Mouse (Mus musculus) intestine, embryonic 15.5 days (tissue): ENCODE measurements around the gene Tbc1d22a. TPM values are rescaled to one million over a fixed set of nuclear protein-coding genes. Genes with fewer than 3 reads are reported as not detected.
A peak's percentile ranks its signal among the peaks of the same experiment; 100 is the strongest.
"Not testable (repeated sequence)": the region's sequence is repeated elsewhere in the genome, so short reads cannot be mapped to it uniquely, and the experiment has no call there.

ENCODE experiments used
- ATAC-seq: fragments of 200-750 bp; cut with Nextera tagmentation; 2 replicates; pipeline ENCODE4 v1.8.0; 2017; ENCODE audit warnings: moderate TSS enrichment, moderate library complexity
- H3K27ac ChIP-seq: fragments of 300-500 bp; sonication (generic); 2 replicates; pipeline ENCODE4 v1.5.1; 2015; ENCODE audit warnings: mild to moderate bottlenecking, inconsistent platforms
- H3K27me3 ChIP-seq: fragments of 300-500 bp; sonication (generic); replicated peaks from 2 replicates; pipeline ENCODE4 v1.6.1; 2015; ENCODE audit warnings: inconsistent platforms
- H3K36me3 ChIP-seq: fragments of 300-500 bp; sonication (generic); 2 replicates; pipeline ENCODE4 v1.6.1; 2015; ENCODE audit warnings: inconsistent platforms
- H3K4me1 ChIP-seq: fragments of 300-500 bp; sonication (generic); replicated peaks from 2 replicates; pipeline ENCODE4 v1.6.1; 2015; ENCODE audit warnings: inconsistent platforms
- H3K4me2 ChIP-seq: fragments of 300-500 bp; sonication (generic); replicated peaks from 2 replicates; pipeline ENCODE4 v1.6.1; 2015; ENCODE audit warnings: mild to moderate bottlenecking, inconsistent platforms
- H3K4me3 ChIP-seq: fragments of 300-500 bp; sonication (generic); replicated peaks from 2 replicates; pipeline ENCODE4 v1.5.1; 2015; ENCODE audit warnings: inconsistent platforms
- H3K9ac ChIP-seq: fragments of 300-500 bp; sonication (generic); 2 replicates; pipeline ENCODE4 v1.6.1; 2015; ENCODE audit warnings: inconsistent platforms
- H3K9me3 ChIP-seq: fragments of 300-500 bp; sonication (generic); 2 replicates; pipeline ENCODE4 v1.6.1; 2016; ENCODE audit warnings: inconsistent platforms
- WGBS: fragments of 180-500 bp; shearing (Covaris S2); methylation state at CpG from one replicate; pipeline ENCODE4 v1.1.7; 2015; 5-methylcytosine and 5-hydroxymethylcytosine counted together
- polyA plus RNA-seq: library from polyadenylated mRNA; unstranded; fragments of >200 nt; fragmentation: Nextera tagmentation; extraction: Ambion mirVana; gene quantifications from 2 replicates; pipeline ENCODE4 v1.2.1, GENCODE M21; 2015

Tbc1d22a gene
- polyA plus RNA-seq, 1 experiment from 2014 or later: 10.0 TPM

DNA sequence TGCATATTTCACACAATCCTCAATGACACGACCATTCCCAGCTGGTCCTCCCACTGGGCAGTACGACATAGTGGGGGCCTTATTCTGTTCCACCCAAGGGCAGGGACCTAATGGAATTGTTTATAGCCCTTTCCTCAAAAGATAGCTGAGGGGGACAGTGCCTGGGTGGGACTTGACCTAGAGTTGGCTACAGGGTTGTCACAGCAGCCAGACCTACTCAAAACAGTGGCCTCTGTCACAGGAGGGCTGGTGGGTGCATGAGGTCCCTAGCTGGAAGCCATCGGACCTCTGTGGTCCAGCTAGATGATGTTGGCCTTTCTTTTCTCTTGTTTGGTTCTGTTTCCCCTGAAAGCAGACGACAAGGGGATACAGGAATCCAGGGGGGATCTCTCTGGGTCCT lies 14.8 kb upstream of the Tbc1d22a start:
- 75% methylated on average over 4 of the region's 4 CpGs for WGBS
- Histone ChIP-seq H3K4me2 (no peak overlapping the region), H3K4me1 (peaks cover 8% of the 10 kb centered on the region), H3K9ac (no peak overlapping the region), H3K4me3 (no peak overlapping the region), H3K9me3 (no peaks in the 10 kb centered on the region), H3K27me3 (no peaks in the 10 kb centered on the region), H3K27ac (no peak overlapping the region), H3K36me3 (no peaks in the 10 kb centered on the region)
- ATAC-seq: no peak

DNA sequence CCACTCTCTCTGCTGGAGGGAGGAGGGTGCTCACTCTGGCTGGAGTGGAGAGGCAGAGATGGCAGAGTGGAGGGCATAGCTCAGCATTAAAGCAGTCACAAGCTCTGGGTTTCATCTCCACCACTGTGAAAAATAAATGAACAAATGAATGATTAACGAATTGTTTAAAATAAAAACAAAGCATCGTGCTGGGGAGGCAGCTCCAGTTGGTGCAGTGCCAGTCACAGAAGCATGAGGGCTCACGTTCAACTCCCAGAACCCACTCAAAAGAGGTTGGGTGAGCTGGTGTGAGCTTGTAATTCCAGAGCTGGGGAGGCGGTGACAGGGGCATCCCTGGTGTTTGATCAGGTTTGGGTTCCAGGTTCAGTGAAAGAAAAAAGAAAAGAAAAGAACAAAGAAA lies 14.1 kb upstream of the Tbc1d22a start:
- no peak for ATAC-seq
- Histone ChIP-seq H3K9me3 (no peaks in the 10 kb centered on the region), H3K4me3 (no peak overlapping the region), H3K4me1 (peaks cover 8% of the 10 kb centered on the region), H3K4me2 (no peak overlapping the region), H3K27me3 (no peaks in the 10 kb centered on the region), H3K9ac (no peak overlapping the region), H3K27ac (no peak overlapping the region), H3K36me3 (no peaks in the 10 kb centered on the region)
- WGBS: 36% methylated on average over 4 of the region's 4 CpGs

DNA sequence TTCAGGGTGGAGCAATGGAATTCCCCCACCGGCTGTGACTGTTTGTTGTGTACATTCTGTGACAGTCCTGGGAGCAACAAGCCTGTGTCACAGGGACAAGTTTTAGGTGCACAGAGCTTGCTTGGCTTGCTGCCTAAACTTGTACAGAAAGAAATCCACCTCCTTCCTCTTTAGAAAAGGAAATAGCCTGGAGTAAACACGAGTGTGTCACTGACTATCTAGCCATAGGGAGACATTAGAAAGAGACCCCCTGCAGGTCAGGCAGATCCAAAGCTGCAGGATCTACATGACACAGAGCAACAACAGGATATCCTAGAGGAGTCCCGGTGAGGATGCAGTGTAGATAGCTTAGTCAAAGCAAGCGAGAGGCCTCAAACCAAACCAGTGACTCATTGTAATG lies 13.2 kb upstream of the Tbc1d22a start:
- WGBS: 44% methylated on average over 4 of the region's 4 CpGs
- Histone ChIP-seq H3K27me3 (no peaks in the 10 kb centered on the region), H3K4me1 (peaks cover 8% of the 10 kb centered on the region), H3K4me3 (no peak overlapping the region), H3K9ac (no peak overlapping the region), H3K4me2 (no peak overlapping the region), H3K27ac (no peak overlapping the region), H3K36me3 (no peaks in the 10 kb centered on the region), H3K9me3 (no peaks in the 10 kb centered on the region)
- no peak for ATAC-seq

DNA sequence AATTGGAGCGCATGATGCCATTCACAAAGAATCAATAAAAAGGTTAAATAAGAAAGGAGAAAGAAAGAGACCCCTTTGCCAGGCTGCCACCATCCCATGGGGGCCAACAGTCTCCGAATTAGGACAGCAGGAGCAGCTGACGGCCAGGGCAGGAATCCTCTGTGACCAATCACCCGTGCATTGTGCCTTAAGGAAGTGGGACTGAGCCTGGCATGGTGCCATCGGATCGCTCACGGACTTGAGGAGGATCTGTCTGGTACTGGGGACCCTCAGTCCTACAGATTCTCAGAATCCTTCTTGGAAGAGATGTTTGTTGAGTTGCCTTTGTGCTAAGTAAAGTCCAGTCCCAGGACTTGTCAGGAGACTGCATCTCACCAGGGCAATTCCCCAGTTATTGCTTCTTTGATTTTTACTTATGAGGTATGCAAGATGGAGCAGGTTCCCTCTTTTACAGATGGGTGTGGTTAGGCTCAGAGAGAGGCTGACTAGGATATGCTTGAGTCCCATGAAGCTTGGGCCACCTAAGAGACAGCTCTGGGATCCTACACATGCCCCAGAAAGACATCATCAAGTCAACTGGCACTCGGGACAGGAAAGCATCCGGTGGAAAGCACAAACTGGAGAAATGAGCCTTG lies 12.4 kb upstream of the Tbc1d22a start:
- Histone ChIP-seq H3K27ac (0 out of 2 replicates have a peak overlapping the region, but pooled peaks have one; percentile 19), H3K4me2 (no peak overlapping the region), H3K9ac (no peak overlapping the region)

DNA sequence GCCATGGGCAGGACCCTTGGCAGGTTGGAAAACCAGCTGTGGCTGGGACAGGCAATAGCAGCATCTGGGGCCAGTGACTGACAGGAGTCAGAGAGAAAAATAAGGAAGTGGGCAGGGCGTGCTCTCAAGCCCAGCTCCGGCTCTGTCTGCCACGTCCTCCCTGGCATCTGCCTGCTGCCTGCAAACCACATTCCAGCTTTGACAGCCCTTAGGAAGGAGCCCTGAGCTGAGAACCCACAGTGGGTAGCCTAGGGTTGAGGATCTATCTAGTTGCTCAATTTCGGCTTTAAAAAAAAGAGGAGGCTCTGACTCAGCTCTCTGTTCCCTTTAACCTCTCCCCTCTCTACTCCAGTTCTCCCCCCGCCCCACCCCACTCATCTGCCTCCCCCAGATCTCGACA lies 11.6 kb upstream of the Tbc1d22a start:
- peak overlapping the region; percentile 19; the same call in 1 of the 2 replicates for H3K27ac ChIP-seq
- H3K9me3 ChIP-seq: no peaks in the 10 kb centered on the region
- no peaks in the 10 kb centered on the region for H3K27me3 ChIP-seq
- no peak; the same call in 1 of the 2 replicates for ATAC-seq
- H3K9ac ChIP-seq: no peak overlapping the region
- 38% methylated on average over 6 of the region's 6 CpGs for WGBS
- no peaks in the 10 kb centered on the region for H3K36me3 ChIP-seq
- no peak overlapping the region for H3K4me2 ChIP-seq
- no peak overlapping the region for H3K4me3 ChIP-seq
- peaks cover 8% of the 10 kb centered on the region for H3K4me1 ChIP-seq

More for the DNA sequence above, 12.4 kb upstream of the Tbc1d22a start:
- Histone ChIP-seq H3K9me3 (no peaks in the 10 kb centered on the region), H3K27me3 (no peaks in the 10 kb centered on the region), H3K4me1 (peaks cover 8% of the 10 kb centered on the region), H3K4me3 (no peak overlapping the region), H3K36me3 (no peaks in the 10 kb centered on the region)
- WGBS: 72% methylated on average over 9 of the region's 9 CpGs
- ATAC-seq: no peak

DNA sequence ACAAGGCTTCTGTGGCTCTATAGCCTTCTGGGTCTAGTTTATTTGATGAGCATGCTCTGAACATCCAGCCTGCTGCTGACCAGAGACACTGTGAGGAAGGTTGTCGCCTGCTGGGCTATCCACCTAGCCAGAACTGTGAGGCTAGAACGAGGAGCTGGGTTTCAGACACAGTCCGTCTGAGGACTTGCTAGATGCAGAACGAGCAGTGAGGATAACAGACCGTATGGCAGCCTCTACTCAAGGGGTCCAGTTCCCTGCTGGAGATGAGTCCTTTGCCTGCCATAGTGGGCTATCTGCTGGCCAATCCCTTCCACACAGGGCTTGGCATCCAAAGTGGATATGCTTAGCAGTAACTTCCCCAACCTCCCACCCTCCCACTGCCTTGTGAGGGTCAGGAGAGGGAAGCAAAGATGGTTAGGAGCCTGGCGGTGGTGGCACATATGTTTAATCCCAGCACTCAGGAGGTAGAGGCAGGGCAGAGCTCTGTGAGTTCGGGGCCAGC lies 10.9 kb upstream of the Tbc1d22a start:
- WGBS: 73% methylated on average over 7 of the region's 7 CpGs
- Histone ChIP-seq H3K4me2 (no peak overlapping the region), H3K27ac (peak overlapping the region; percentile 19; the same call in 1 of the 2 replicates), H3K9me3 (no peaks in the 10 kb centered on the region), H3K4me3 (no peak overlapping the region), H3K9ac (no peak overlapping the region), H3K27me3 (no peaks in the 10 kb centered on the region), H3K36me3 (no peaks in the 10 kb centered on the region), H3K4me1 (peaks cover 8% of the 10 kb centered on the region)
- ATAC-seq: no peak

DNA sequence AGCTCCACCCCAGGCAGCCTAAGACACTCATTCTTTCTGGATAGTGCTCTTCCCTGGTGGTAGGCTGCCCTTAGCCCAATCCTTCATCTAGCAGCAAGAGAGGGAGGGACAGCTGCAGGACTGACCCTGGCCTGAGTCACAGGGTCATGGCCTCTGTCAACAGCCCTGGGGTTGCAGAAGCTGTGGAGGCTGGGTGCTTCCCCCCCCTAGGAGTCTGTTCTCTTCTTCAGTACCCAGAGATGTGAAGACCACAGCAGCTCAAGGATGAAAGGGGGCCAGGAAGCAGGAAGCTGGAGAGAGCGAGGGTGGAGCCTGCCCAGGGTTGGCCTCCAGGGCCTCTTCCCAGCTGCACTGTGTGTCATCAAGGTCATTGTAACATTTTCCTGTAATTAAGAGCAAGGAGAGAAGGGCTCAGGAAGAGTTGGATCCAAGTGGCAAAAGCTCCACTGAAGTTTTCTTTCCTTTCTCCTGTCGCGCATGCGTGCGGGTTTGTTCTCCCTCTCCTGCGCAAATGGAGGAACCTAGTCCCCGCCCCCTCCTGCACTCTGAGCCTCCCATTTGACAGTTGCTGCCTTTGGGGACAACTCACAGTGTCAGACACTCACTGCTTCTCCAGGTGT lies 10.2 kb upstream of the Tbc1d22a start:
- Histone ChIP-seq H3K4me3 (no peak overlapping the region), H3K9ac (no peak overlapping the region), H3K4me2 (peak overlapping the region; percentile 34), H3K4me1 (peaks cover 8% of the 10 kb centered on the region), H3K27me3 (no peaks in the 10 kb centered on the region), H3K9me3 (no peaks in the 10 kb centered on the region), H3K36me3 (no peaks in the 10 kb centered on the region), H3K27ac (no peak overlapping the region)
- WGBS: 41% methylated on average over 7 of the region's 7 CpGs
- ATAC-seq: peak; percentile 46

DNA sequence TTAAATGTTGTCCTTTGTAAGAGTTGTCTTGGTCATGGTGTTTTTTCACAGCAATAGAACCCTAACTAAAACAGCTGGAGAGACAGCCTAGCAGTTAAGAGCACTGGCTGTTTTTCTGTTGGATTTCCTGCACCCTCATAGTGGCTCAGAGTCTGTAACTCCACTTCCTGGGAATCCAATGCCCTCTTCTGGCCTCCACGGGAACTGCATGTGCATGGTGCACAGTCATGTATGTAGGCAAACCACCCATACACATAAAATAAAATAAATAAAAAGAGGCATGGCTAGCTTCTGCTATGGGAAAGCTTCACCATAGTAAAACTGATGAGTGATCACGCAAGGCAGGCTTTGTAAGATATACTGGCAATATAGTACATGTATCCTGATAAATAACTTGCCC lies 9.0 kb upstream of the Tbc1d22a start:
- no peak overlapping the region for H3K4me2 ChIP-seq
- H3K9me3 ChIP-seq: no peaks in the 10 kb centered on the region
- no peaks in the 10 kb centered on the region for H3K36me3 ChIP-seq
- WGBS: 51% methylated on average over 2 of the region's 2 CpGs
- H3K4me1 ChIP-seq: peaks cover 8% of the 10 kb centered on the region
- H3K27me3 ChIP-seq: no peaks in the 10 kb centered on the region
- H3K27ac ChIP-seq: no peak overlapping the region
- no peak overlapping the region for H3K9ac ChIP-seq
- no peak overlapping the region for H3K4me3 ChIP-seq
- ATAC-seq: no peak

DNA sequence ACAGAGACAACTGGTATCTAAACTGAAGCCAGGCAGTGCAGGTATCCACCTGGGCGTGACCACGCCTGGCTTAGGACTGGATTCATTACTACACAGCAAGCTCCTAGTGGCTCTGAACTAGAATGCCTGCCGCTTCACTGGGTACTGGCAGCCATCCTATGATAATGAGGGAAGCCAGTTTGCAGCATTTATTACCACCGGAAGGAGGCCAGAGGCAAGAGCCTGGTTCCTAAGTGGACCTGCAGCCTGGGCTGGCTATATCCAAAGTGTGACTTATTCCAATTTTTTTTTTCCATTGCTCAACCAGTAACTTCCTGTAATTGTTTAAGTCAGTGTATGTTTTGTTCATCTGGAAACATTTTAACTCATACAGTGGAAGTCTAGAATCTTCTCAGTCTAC lies 7.9 kb upstream of the Tbc1d22a start:
- peaks cover 8% of the 10 kb centered on the region for H3K4me1 ChIP-seq
- H3K9me3 ChIP-seq: no peaks in the 10 kb centered on the region
- no peak overlapping the region for H3K4me3 ChIP-seq
- no peaks in the 10 kb centered on the region for H3K27me3 ChIP-seq
- no peak overlapping the region for H3K9ac ChIP-seq
- H3K27ac ChIP-seq: no peak overlapping the region
- no peak for ATAC-seq
- WGBS: 71% methylated on average over 4 of the region's 4 CpGs
- no peaks in the 10 kb centered on the region for H3K36me3 ChIP-seq
- H3K4me2 ChIP-seq: no peak overlapping the region

DNA sequence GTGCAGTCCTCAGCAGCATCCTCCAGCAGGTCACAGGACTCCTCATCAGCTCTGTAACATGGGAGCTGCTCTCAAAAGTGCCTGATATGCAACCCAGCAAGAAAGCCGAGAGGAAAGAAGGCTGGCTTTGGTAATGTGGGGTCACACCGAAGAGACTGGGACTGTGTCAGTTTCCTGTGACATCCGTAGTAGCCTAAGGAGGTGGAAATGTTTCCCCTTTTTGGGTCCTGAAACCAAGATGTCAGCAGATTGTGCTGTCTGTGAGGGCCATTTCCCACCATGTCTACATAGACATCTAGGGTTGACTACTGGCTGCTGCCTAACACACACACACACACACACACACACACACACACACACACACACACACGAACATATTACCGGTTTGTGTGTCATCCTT lies 2.1 kb upstream of the Tbc1d22a start:
- ATAC-seq, H3K9ac ChIP-seq, H3K27me3 ChIP-seq, H3K36me3 ChIP-seq, H3K4me3 ChIP-seq, H3K4me2 ChIP-seq, H3K9me3 ChIP-seq, H3K27ac ChIP-seq: not testable (repeated sequence)
- peaks cover 15% of the 10 kb centered on the region for H3K4me1 ChIP-seq
- 92% methylated on average over 5 of the region's 5 CpGs for WGBS

DNA sequence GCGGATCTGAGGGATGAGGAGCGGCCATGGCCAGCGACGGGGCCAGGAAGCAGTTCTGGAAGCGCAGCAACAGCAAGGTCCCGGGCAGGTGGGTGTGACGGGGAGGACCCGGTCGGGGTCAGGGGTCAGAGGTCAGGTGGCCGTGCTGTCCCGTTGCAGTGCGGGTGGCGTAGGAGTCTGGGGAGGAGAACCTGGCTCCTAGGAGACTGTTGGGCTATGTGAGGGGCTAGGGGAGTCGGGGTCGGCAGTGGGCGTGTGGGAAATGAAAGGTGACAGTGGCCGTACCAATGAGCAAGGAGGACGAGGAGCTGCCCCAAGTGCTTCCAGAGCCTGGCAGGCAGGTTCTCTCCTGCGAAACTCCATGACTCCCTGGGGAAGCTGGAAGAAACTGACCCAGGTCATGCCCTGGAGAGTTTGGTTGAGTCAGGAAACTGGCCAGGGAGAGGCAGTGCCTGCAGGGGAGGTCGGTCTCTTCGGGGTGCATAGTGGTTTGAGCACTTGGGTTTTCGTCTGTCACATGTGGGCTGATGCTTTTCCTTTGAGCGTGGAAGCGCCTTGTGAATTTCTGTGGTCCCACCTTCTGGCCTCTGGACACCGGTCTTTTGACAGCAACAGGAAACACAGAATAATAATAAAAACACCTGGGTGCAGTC lies 416 bp downstream of the Tbc1d22a start:
- 13% methylated on average over 25 of the region's 25 CpGs for WGBS
- Histone ChIP-seq H3K36me3 (no peaks in the 10 kb centered on the region), H3K4me2 (peak overlapping the region; percentile 97), H3K27ac (peak overlapping the region; percentile 91), H3K4me1 (peaks cover 15% of the 10 kb centered on the region), H3K27me3 (no peaks in the 10 kb centered on the region), H3K4me3 (peak overlapping the region; percentile 86), H3K9ac (peak overlapping the region; percentile 91), H3K9me3 (no peaks in the 10 kb centered on the region)
- peak; percentile 7; the same call in 1 of the 2 replicates for ATAC-seq

DNA sequence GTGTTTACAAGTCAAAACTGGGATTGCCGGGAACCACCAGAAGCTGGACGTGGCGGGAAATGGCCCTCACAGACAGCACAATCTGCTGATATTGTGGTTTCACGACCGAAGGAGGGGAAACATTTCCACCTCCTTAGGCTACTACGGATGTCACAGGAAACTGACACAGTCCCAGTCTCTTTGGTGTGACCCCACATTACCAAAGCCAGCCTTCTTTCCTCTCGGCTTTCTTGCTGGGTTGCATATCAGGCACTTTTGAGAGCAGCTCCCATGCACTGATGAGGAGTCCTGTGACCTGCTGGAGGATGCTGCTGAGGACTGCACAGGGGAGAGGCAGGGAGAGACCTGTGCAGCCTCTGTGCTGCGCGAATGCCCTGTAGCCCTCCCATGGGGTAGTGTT lies 2.4 kb downstream of the Tbc1d22a start:
- peaks cover 15% of the 10 kb centered on the region for H3K4me1 ChIP-seq
- not testable (repeated sequence) for H3K4me3 ChIP-seq, ATAC-seq, H3K9me3 ChIP-seq, H3K27me3 ChIP-seq, H3K4me2 ChIP-seq, H3K9ac ChIP-seq, H3K36me3 ChIP-seq, H3K27ac ChIP-seq
- 83% methylated on average over 9 of the region's 9 CpGs for WGBS
